Mouse (Mus musculus) thymus, adult 2 months (tissue): ENCODE measurements around the gene Adtrp. TPM values are rescaled to one million over a fixed set of nuclear protein-coding genes. Genes with fewer than 3 reads are reported as not detected.

ENCODE experiments used
- DNase-seq: peaks from one replicate; pipeline ENCODE4 v3.0.0; 2021
- H3K27ac ChIP-seq: fragments of 200-500 bp; 2 replicates; pipeline ENCODE4 v1.5.1; 2012; ENCODE audit warnings: low read length, control low read depth; ENCODE audit not compliant: control insufficient read depth, insufficient read depth
- H3K27me3 ChIP-seq: fragments of 200-500 bp; 2 replicates; pipeline ENCODE4 v1.6.1; 2012; ENCODE audit warnings: mild to moderate bottlenecking, low read length, moderate library complexity, mixed read lengths; ENCODE audit not compliant: control insufficient read depth, insufficient read depth
- H3K36me3 ChIP-seq: fragments of 200-500 bp; 2 replicates; pipeline ENCODE4 v1.6.1; 2012; ENCODE audit warnings: mild to moderate bottlenecking, low read length, moderate library complexity; ENCODE audit not compliant: control insufficient read depth, insufficient read depth
- H3K4me1 ChIP-seq: fragments of 200-500 bp; replicated peaks from 2 replicates; pipeline ENCODE4 v1.6.1; 2012; ENCODE audit warnings: low read length; ENCODE audit not compliant: control insufficient read depth, insufficient read depth
- H3K4me3 ChIP-seq: fragments of 200-500 bp; 2 replicates; pipeline ENCODE4 v1.5.1; 2012; ENCODE audit warnings: mild to moderate bottlenecking, low read length, control low read depth, moderate library complexity; ENCODE audit not compliant: control insufficient read depth, insufficient read depth
- CTCF ChIP-seq: fragments of 200-500 bp; IDR thresholded peaks from 2 replicates; pipeline ENCODE4 v1.5.1; 2012; ENCODE audit warnings: mild to moderate bottlenecking, control low read depth, low read length, moderate library complexity, borderline replicate concordance; ENCODE audit not compliant: control insufficient read depth, poor library complexity, insufficient read depth; ENCODE audit errors: extremely low read depth
- POLR2A ChIP-seq: fragments of 200-500 bp; IDR thresholded peaks from 2 replicates; pipeline ENCODE4 v1.6.1; 2012; ENCODE audit warnings: mild to moderate bottlenecking, low read length, control low read depth, moderate library complexity; ENCODE audit not compliant: control insufficient read depth, poor library complexity, insufficient read depth; ENCODE audit errors: extremely low read depth
- WGBS: fragments of 180-500 bp; shearing (Covaris S2); methylation state at CpG from one replicate; pipeline ENCODE4 v1.1.7; 2018; 5-methylcytosine and 5-hydroxymethylcytosine counted together
- polyA plus RNA-seq: library from polyadenylated mRNA; depleted of rRNA; stranded (reverse); fragments of >200 nt; gene quantifications from 2 replicates; pipeline ENCODE4 v1.2.3, GENCODE M21; 2012

Adtrp gene
- polyA plus RNA-seq, 1 experiment: 4.4 TPM

- H3K4me3 ChIP-seq: no peak overlapping the region
- no peak overlapping the region for H3K27ac ChIP-seq
- peaks cover 6% of the 10 kb centered on the region for H3K4me1 ChIP-seq
- DNase-seq: no peak
- H3K27me3 ChIP-seq: no peaks in the 10 kb centered on the region
- no peaks in the 10 kb centered on the region for H3K36me3 ChIP-seq
- WGBS: 57% methylated on average over 5 of the region's 5 CpGs
- no peak for TF ChIP-seq POLR2A
- TF ChIP-seq CTCF: no peak
Measured at GRCm38 (mm10) chr13:41822091-41822490, 25.4 kb downstream of the Adtrp start.

- Histone ChIP-seq H3K4me3 (no peak overlapping the region), H3K27ac (no peak overlapping the region), H3K27me3 (no peaks in the 10 kb centered on the region), H3K4me1 (peaks cover 6% of the 10 kb centered on the region), H3K36me3 (no peaks in the 10 kb centered on the region)
- no peak for DNase-seq
- WGBS: 95% methylated on average over 3 of the region's 3 CpGs
- TF ChIP-seq POLR2A: no peak
- TF ChIP-seq CTCF: no peak
Measured at GRCm38 (mm10) chr13:41820947-41821346, 26.5 kb downstream of the Adtrp start.

- Histone ChIP-seq H3K4me3 (no peak overlapping the region), H3K36me3 (no peaks in the 10 kb centered on the region), H3K27me3 (no peaks in the 10 kb centered on the region), H3K4me1 (no peaks in the 10 kb centered on the region; the same call in 1 of the 2 replicates), H3K27ac (no peak overlapping the region)
- whole genome bisulfite sequencing: 94% methylated on average over 4 of the region's 4 CpGs
- no peak for TF ChIP-seq CTCF
- TF ChIP-seq POLR2A: no peak
- DNase-seq: no peak
Measured at GRCm38 (mm10) chr13:41819918-41820317, 27.6 kb downstream of the Adtrp start.

GRCm38 (mm10) chr13:41819484-41819883, 28.0 kb downstream of the Adtrp start:
- no peak for TF ChIP-seq CTCF
- no peak for TF ChIP-seq POLR2A
- Histone ChIP-seq H3K27me3 (no peaks in the 10 kb centered on the region), H3K4me3 (no peak overlapping the region), H3K4me1 (no peaks in the 10 kb centered on the region; the same call in 1 of the 2 replicates), H3K36me3 (no peaks in the 10 kb centered on the region), H3K27ac (no peak overlapping the region)
- 76% methylated on average over 4 of the region's 4 CpGs for WGBS
- DNase-seq: no peak

GRCm38 (mm10) chr13:41817583-41817982, 29.9 kb downstream of the Adtrp start:
- H3K4me1 ChIP-seq: no peaks in the 10 kb centered on the region; the same call in 1 of the 2 replicates

GRCm38 (mm10) chr13:41816643-41817042, 30.8 kb downstream of the Adtrp start:
- Histone ChIP-seq H3K27ac (no peak overlapping the region), H3K27me3 (no peaks in the 10 kb centered on the region), H3K4me3 (no peak overlapping the region), H3K36me3 (no peaks in the 10 kb centered on the region), H3K4me1 (no peaks in the 10 kb centered on the region; the same call in 1 of the 2 replicates)
- no peak for DNase-seq
- TF ChIP-seq CTCF: no peak
- TF ChIP-seq POLR2A: no peak
- 94% methylated on average over 4 of the region's 4 CpGs for WGBS

More at GRCm38 (mm10) chr13:41817583-41817982, 29.9 kb downstream of the Adtrp start:
- H3K27ac ChIP-seq: no peak overlapping the region
- TF ChIP-seq POLR2A (no peak), CTCF (no peak)
- H3K27me3 ChIP-seq: no peaks in the 10 kb centered on the region
- H3K4me3 ChIP-seq: no peak overlapping the region
- no peaks in the 10 kb centered on the region for H3K36me3 ChIP-seq
- WGBS: 96% methylated on average over 4 of the region's 4 CpGs
- DNase-seq: no peak

- Histone ChIP-seq H3K36me3 (no peaks in the 10 kb centered on the region), H3K27me3 (no peaks in the 10 kb centered on the region), H3K4me1 (no peaks in the 10 kb centered on the region), H3K27ac (no peak overlapping the region), H3K4me3 (no peak overlapping the region)
- TF ChIP-seq POLR2A (no peak), CTCF (no peak)
- WGBS: 99% methylated on average over 7 of the region's 7 CpGs
- DNase-seq: no peak
Measured at GRCm38 (mm10) chr13:41810776-41811175, 36.7 kb downstream of the Adtrp start.

GRCm38 (mm10) chr13:41807815-41808214, 39.7 kb downstream of the Adtrp start:
- no peaks in the 10 kb centered on the region for H3K27me3 ChIP-seq
- no peak overlapping the region for H3K27ac ChIP-seq
- DNase-seq: no peak
- H3K4me1 ChIP-seq: no peaks in the 10 kb centered on the region
- no peaks in the 10 kb centered on the region for H3K36me3 ChIP-seq
- TF ChIP-seq POLR2A: no peak
- TF ChIP-seq CTCF: no peak
- 96% methylated on average over 4 of the region's 4 CpGs for WGBS
- H3K4me3 ChIP-seq: no peak overlapping the region
